Mouse (Mus musculus): ENCODE measurements around the gene Lrrc18. TPM values are rescaled to one million over a fixed set of nuclear protein-coding genes. Genes with fewer than 3 reads are reported as not detected.

Gene Lrrc18
- polyA plus RNA-seq, 1 experiment from 2014 or later, result 0.49 TPM

- no peak overlapping the region for H3K4me2 ChIP-seq (ENCODE audit: low read length)
- no peaks in the 10 kb centered on the region for H3K27me3 ChIP-seq (ENCODE audit: control insufficient read depth, insufficient read depth, low read length)
- no peaks in the 10 kb centered on the region for H3K36me3 ChIP-seq (ENCODE audit: control insufficient read depth, insufficient read depth, low read length)
- H3K4me3 ChIP-seq (ENCODE audit: control insufficient read depth in 1 of 2, insufficient read depth in 1 of 2, low read depth in 1 of 2, low read length in 2 of 2), result no peak overlapping the region
- H3K9me3 ChIP-seq (ENCODE audit: control insufficient read depth, low read length), result no peaks in the 10 kb centered on the region
- peaks cover 8 to 9% of the 10 kb centered on the region in 2 experiments for H3K4me1 ChIP-seq (ENCODE audit: control insufficient read depth in 2 of 2, insufficient read depth in 2 of 2, low read length in 2 of 2)
- WGBS, result 39% methylated on average over 8 of the region's 8 CpGs
- no peak overlapping the region for H3K27ac ChIP-seq (replicated peaks in 1 of 2; ENCODE audit: control insufficient read depth in 1 of 2, insufficient read depth in 1 of 2, low read depth in 2 of 2, low read length in 2 of 2)
- H3K9ac ChIP-seq (ENCODE audit: low read length), result no peak overlapping the region
- no peak for ATAC-seq (ENCODE audit: insufficient number of reproducible peaks, insufficient read depth, low FRiP score, low read depth)
These were observed 62.3 kb downstream of the Lrrc18 start for GRCm38 (mm10) chr14:33053441-33053840.

GRCm38 (mm10) chr14:33058881-33059660, 67.9 kb downstream of the Lrrc18 start:
- ATAC-seq (ENCODE audit: insufficient number of reproducible peaks, insufficient read depth, low FRiP score, low read depth), result no peak
- H3K4me3 ChIP-seq (ENCODE audit: control insufficient read depth in 1 of 2, insufficient read depth in 1 of 2, low read depth in 1 of 2, low read length in 2 of 2), result no peak overlapping the region
- H3K4me1 ChIP-seq (ENCODE audit: control insufficient read depth in 2 of 2, insufficient read depth in 2 of 2, low read length in 2 of 2), result peaks cover 0 to 4% of the 10 kb centered on the region in 2 experiments; a peak in 3 of 4 replicates
- no peaks in the 10 kb centered on the region for H3K36me3 ChIP-seq (ENCODE audit: control insufficient read depth, insufficient read depth, low read length)
- H3K9me3 ChIP-seq (ENCODE audit: control insufficient read depth, low read length), result no peaks in the 10 kb centered on the region
- no peak overlapping the region for H3K27ac ChIP-seq (replicated peaks in 1 of 2; ENCODE audit: control insufficient read depth in 1 of 2, insufficient read depth in 1 of 2, low read depth in 2 of 2, low read length in 2 of 2)
- no peak overlapping the region for H3K9ac ChIP-seq (ENCODE audit: low read length)
- 86% methylated on average over 7 of the region's 7 CpGs for WGBS
- H3K4me2 ChIP-seq (ENCODE audit: low read length), result no peak overlapping the region
- no peaks in the 10 kb centered on the region for H3K27me3 ChIP-seq (ENCODE audit: control insufficient read depth, insufficient read depth, low read length)

DNA sequence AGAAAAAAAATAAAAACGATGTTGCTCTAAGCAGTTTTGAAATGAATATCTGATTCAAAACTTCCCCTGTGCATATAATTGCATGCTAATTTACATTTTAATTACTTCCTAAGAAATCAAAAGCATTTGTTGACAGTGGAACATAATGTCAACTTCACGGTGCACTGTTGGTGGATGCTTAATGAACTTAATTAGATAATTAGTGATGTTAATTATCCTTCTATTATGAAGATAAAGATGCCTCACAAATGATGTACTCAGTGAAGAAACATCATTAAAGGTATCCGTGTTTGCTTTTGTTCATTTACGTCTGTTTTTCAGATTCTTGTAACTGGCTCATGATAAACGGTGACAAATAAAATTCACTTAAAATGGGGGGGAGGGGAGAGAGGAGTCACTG, 71.8 kb downstream of the Lrrc18 start:
- WGBS, result 79% methylated on average over 5 of the region's 5 CpGs
- H3K4me1 ChIP-seq (ENCODE audit: control insufficient read depth in 2 of 2, insufficient read depth in 2 of 2, low read length in 2 of 2), result no peaks in the 10 kb centered on the region
- no peak for ATAC-seq (ENCODE audit: insufficient number of reproducible peaks, insufficient read depth, low FRiP score, low read depth)
- H3K9ac ChIP-seq (ENCODE audit: low read length), result no peak overlapping the region
- no peak overlapping the region for H3K4me2 ChIP-seq (ENCODE audit: low read length)
- H3K27ac ChIP-seq (replicated peaks in 1 of 2; ENCODE audit: control insufficient read depth in 1 of 2, insufficient read depth in 1 of 2, low read depth in 2 of 2, low read length in 2 of 2), result no peak overlapping the region
- no peak overlapping the region for H3K4me3 ChIP-seq (ENCODE audit: control insufficient read depth in 1 of 2, insufficient read depth in 1 of 2, low read depth in 1 of 2, low read length in 2 of 2)
- no peaks in the 10 kb centered on the region for H3K9me3 ChIP-seq (ENCODE audit: control insufficient read depth, low read length)
- H3K27me3 ChIP-seq (ENCODE audit: control insufficient read depth, insufficient read depth, low read length), result no peaks in the 10 kb centered on the region
- no peaks in the 10 kb centered on the region for H3K36me3 ChIP-seq (ENCODE audit: control insufficient read depth, insufficient read depth, low read length)

Other genes starting within 250 kb of the Lrrc18 start
- gene Tmem273, start 205.4 kb upstream of the Lrrc18 start, polyA plus RNA-seq (2014; fragmentation: Nextera tagmentation; extraction: Ambion mirVana), result 0.53 and 0.84 TPM in 2 replicates
- 0.19 TPM in 1 of 2 replicates, not detected in the other for gene Fam170b, start 157.4 kb upstream of the Lrrc18 start, polyA plus RNA-seq (2014; fragmentation: Nextera tagmentation; extraction: Ambion mirVana)
- 20.3 and 21.9 TPM in 2 replicates for gene Vstm4, start 134.6 kb upstream of the Lrrc18 start, polyA plus RNA-seq (2014; fragmentation: Nextera tagmentation; extraction: Ambion mirVana)
- gene Wdfy4, start 194.1 kb downstream of the Lrrc18 start, polyA plus RNA-seq (2014; fragmentation: Nextera tagmentation; extraction: Ambion mirVana), result 0.31 and 0.38 TPM in 2 replicates
- 2.2 and 2.6 TPM in 2 replicates for gene Arhgap22, start 222.6 kb downstream of the Lrrc18 start, polyA plus RNA-seq (2014; fragmentation: Nextera tagmentation; extraction: Ambion mirVana)